Mouse (Mus musculus) heart, postnatal 4 days (tissue): ENCODE results near the gene Crybg1. TPM values are rescaled to one million over a fixed set of nuclear protein-coding genes. Genes with fewer than 3 reads are reported as not detected.
A peak's percentile ranks its signal among the peaks of the same experiment; 100 is the strongest.

Experiments
- DNase-seq: peaks from one replicate; pipeline ENCODE4 v3.0.0; 2021
- total RNA-seq, 2 experiments: library from RNA; stranded (reverse); gene quantifications; 2 replicates each; pipeline ENCODE4 v1.2.3; 2021

Crybg1 gene
- total RNA-seq, result 1 to 10 TPM in 1 of 2 experiments, under 1 TPM in 1; 0.95 to 1.0 TPM

GRCm38 (mm10) chr10:44148337-44149317 lies at the start of gene Crybg1:
Gene Crybg1 (minus strand): TSS chr10:44148853.
- peak; percentile 67 for DNase-seq

GRCm38 (mm10) chr10:44177365-44177764 lies 28.7 kb upstream of the Crybg1 start:
- no peak for DNase-seq

GRCm38 (mm10) chr10:44176548-44176947 lies 27.9 kb upstream of the Crybg1 start:
- no peak for DNase-seq

GRCm38 (mm10) chr10:44176120-44176519 lies 27.5 kb upstream of the Crybg1 start:
- DNase-seq, result no peak

GRCm38 (mm10) chr10:44170145-44170544 lies 21.5 kb upstream of the Crybg1 start:
- DNase-seq, result no peak

GRCm38 (mm10) chr10:44167061-44167460 lies 18.4 kb upstream of the Crybg1 start:
- DNase-seq, result peak; percentile 21

- no peak for DNase-seq
Observed at GRCm38 (mm10) chr10:44164258-44164975, 15.8 kb upstream of the Crybg1 start.

- no peak for DNase-seq
Observed at GRCm38 (mm10) chr10:44163028-44163427, 14.4 kb upstream of the Crybg1 start.

- no peak for DNase-seq
Observed at GRCm38 (mm10) chr10:44160150-44160549, 11.5 kb upstream of the Crybg1 start.

- no peak for DNase-seq
Observed at GRCm38 (mm10) chr10:44157489-44157888, 8.8 kb upstream of the Crybg1 start.

- DNase-seq, result no peak
Observed at GRCm38 (mm10) chr10:44150501-44150900, 1.8 kb upstream of the Crybg1 start.

- DNase-seq, result no peak
Observed at GRCm38 (mm10) chr10:44143401-44143800, 5.3 kb downstream of the Crybg1 start.

- no peak for DNase-seq
Observed at GRCm38 (mm10) chr10:44138137-44138855, 10.4 kb downstream of the Crybg1 start.

- DNase-seq, result no peak
Observed at GRCm38 (mm10) chr10:44126047-44126446, 22.6 kb downstream of the Crybg1 start.

- DNase-seq, result no peak
Observed at GRCm38 (mm10) chr10:44124400-44124933, 24.2 kb downstream of the Crybg1 start.

- DNase-seq, result no peak
Observed at GRCm38 (mm10) chr10:44118616-44119015, 30.0 kb downstream of the Crybg1 start.

- DNase-seq, result no peak
Observed at GRCm38 (mm10) chr10:44116796-44117195, 31.9 kb downstream of the Crybg1 start.

- no peak for DNase-seq
Observed at GRCm38 (mm10) chr10:44114611-44115010, 34.0 kb downstream of the Crybg1 start.

- DNase-seq, result no peak
Observed at GRCm38 (mm10) chr10:44112005-44112675, 36.5 kb downstream of the Crybg1 start.

- DNase-seq, result no peak
Observed at GRCm38 (mm10) chr10:44111168-44111567, 37.5 kb downstream of the Crybg1 start.

GRCm38 (mm10) chr10:44110460-44110859 lies 38.2 kb downstream of the Crybg1 start:
- no peak for DNase-seq

GRCm38 (mm10) chr10:44094794-44095193 lies 53.9 kb downstream of the Crybg1 start:
- no peak for DNase-seq
